Mouse (Mus musculus) v-Abl transformed pro-B cells (cell line): ENCODE measurements around the gene Tvp23a.

Experiments
- in situ Hi-C, 2 experiments: fragments of 400-800 bp; cut with MboI; formaldehyde crosslinking; loops; one replicate each; pipeline ENCODE4 v1.15.1; 2025; ENCODE audit not compliant: unreplicated experiment in 2 of 2

The Tvp23a gene

DNA sequence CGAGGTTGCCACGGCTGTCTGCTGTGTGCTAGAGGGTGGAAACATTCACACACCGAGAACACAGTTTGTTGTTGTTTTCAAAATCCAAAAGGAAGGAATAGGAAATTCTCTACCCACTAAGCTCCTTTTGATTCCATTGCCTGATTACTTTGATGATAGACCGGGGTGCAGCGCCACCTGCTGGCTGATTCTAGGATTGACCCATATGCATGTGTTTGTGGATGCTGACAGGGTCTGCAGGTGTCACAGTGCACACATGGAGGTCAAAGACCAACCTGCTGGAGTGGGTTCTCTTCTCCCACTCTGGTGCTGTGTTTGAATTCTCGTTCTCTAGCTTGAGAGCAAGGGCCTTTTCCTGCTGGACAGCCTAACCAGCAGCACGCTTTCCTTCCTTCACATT, 48.0 kb downstream of the Tvp23a start:
- in situ Hi-C loops = loop anchor here (5.0 to 25.0 kb wide), 4 partner anchors 118 to 1994 kb away; no protein-coding TSS in a partner anchor

DNA sequence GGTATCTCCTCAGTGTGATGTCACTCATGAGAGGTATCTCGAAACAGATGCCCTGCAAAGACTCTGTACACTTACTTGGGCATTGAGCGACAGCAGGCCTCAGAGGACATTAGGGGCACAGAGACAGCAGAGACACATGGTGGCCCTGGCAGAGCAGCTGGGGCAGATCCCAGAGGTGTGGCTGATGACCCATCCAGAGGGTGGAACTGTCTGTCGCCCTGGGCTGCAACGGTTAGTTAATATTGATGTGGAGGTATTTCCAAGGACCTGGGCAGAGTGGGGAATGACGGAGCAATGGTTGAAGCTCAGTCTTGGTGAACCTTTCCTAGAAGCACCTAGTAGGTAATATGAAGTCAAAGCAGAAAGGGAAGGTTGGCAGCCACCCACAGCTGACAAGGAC, 48.4 kb downstream of the Tvp23a start:
- in situ Hi-C loops = loop anchor here (5.0 to 25.0 kb wide), 4 partner anchors 119 to 1994 kb away; no protein-coding TSS in a partner anchor

DNA sequence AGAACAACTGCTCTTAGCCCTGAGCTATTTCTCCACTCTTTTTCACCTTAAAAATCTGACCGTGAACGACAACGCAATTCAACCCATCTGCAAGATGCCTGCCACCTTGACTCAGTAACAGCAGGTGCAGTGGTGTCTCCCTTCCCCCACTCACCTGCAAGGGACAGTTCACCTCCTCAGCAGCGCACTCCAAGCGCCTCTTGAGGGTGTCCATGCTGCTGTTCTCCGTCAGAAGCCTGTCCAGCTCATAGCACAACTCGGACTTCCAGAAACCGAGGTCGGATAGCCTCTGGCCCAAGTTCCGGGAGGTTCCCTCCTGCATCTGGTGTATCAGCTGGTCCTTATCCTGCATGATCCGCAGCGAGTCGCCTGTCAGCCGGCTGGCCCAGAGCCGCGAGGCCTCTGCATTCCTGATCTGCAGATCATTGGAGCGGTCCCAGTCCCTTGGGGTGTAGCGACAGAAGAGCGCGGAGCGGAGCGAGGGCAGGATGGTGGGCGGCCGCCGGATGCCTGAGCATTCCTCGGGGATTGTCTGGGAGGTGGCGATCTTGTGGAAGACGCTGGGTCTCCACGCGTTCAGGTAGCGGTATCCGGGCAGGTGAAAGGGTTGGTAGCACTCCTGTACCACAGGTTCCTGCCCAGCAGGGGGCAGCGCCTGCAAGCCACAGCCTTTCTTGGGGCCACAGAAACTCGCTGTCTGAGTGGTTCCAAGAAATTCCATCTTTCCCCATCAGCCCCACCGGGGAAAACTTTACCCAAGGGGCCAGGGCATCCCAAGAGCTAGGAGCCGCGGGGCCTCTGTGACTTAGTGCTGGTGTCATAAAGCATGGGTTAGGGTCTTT, 52.2 kb downstream of the Tvp23a start, which contains the start of gene Tekt5:
Gene Tekt5, minus strand, starts transcription at position 792 of the 842 bp plus-strand sequence.
- in situ Hi-C loops = loop anchor here (5.0 to 25.0 kb wide), 4 partner anchors 118 to 1990 kb away; no protein-coding TSS in a partner anchor

DNA sequence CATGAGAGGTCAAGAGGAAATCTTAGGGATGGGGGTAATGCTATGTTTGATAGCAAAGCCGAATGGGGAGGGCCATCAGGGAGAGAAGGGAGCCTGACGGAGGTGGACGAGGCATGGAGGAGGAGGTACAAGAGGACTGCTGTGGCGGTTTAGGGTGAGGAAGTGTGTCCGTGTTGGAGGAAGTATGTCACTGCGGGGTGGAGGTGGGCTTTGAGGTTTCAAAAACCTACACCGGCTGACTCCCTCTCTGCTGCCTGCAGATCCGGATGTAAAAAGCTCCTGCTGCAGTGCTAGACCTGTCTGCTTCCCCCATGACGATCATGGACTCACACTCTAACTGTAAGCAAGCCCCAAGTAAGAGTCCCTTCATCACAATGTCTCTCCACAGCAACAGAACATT, 54.6 kb downstream of the Tvp23a start:
- in situ Hi-C loops = loop anchor here (10.0 to 25.0 kb wide), 2 partner anchors 1980 to 1988 kb away; no protein-coding TSS in a partner anchor

DNA sequence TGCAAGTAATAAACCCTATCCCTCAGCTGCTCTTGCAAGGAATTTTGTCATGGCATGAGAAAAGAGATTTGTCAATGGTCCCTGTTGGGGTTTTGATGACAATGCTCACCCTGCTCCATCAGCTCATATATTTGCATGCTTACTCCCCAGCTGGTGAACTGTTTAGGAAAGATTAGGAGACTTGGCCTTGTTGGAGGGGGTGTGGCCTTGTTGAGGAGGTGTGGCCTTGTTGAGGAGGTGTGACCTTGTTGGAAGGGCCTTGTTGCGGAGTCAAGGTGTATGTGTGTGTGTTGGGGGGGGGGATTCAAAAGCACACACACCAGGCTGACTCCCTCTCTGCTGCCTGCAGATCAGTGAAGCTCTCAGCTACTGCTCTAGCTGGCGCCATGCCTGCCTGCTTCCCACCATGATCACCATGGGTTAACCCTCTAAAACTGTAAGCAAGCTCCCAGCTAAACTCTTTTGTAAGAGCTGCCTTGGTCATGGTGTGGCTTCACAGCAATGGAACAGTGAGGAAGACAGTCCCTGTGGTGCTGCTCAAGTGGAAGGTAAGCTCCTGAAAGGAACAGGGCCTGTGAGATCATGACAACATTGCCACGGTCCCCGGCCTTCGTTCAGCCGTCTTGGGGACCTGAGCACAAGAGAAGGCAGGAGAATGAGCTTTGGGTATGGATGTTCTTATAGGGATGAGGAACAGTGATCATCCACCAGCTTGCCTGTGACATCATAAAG, 58.4 kb downstream of the Tvp23a start:
- in situ Hi-C loops = loop anchor here (5.0 to 25.0 kb wide), 2 partner anchors 106 to 1976 kb away; no protein-coding TSS in a partner anchor

DNA sequence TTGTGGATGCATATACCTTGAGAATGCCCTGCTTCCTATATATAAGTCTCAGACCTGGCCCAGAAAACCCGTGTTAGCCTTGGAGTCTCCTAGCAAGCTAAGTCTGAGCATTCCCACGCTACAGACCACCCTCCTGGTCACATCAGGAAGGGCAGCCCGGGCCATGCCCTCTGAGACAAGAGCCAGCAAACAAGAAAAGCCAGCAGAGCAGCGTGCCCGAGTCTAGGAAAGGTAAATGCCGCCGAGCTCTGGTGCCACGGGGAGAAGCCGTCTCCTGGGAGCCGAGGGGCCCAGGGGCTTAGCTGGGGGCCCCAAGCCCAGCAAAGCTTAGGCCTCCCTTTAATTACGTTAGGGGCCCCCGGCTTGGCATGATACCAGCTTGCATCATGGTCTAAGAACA, 61.9 kb downstream of the Tvp23a start:
- in situ Hi-C loops = loop anchor here (5.0 to 25.0 kb wide), 2 partner anchors 103 to 1973 kb away; no protein-coding TSS in a partner anchor

DNA sequence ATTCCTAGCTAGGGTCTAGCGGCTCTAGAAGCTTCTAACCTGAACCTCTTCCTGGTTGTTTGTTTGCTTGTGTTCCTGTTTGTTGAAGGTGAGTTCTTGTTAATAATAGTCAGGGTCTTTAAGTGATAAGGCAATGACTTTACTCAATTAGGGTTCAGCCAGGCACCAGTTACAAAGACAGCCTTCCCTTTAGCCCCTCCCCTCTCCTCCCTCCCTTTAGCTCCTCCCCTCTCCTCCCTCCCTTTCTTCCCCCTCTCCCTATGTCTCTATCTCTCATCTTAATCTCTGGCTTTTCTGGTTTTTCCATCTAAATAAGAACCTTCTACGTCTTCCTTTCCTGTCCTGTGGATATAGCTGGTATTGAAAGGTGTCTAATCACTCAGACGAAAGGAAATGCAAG, 62.6 kb downstream of the Tvp23a start:
- in situ Hi-C loops = loop anchor here in 1 of 2 experiments (25.0 kb wide), 1 partner anchor 1972 kb away; no protein-coding TSS in a partner anchor

DNA sequence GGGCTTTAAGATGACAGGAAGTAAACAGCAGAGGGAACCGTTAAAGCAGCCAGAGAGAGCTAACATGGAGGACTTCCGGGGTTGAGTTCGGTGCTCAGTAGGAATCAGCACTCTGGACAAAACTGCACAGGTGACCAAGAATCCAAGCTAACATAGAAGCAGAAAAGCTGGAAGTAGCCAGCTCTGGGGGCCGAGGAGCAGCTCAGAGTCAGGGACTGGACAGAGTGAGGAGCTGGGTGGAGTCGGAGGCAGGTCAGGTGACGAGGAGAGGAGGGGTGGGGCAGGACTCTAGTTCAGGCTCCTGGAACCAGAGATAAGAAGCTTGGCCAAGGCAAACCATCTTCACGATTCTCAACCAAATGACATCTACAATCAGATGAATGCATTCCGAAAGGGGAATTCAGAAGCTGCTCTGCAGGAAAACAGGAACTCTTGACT, 63.1 kb downstream of the Tvp23a start:
- in situ Hi-C loops = loop anchor here in 1 of 2 experiments (25.0 kb wide), 1 partner anchor 1972 kb away; no protein-coding TSS in a partner anchor

DNA sequence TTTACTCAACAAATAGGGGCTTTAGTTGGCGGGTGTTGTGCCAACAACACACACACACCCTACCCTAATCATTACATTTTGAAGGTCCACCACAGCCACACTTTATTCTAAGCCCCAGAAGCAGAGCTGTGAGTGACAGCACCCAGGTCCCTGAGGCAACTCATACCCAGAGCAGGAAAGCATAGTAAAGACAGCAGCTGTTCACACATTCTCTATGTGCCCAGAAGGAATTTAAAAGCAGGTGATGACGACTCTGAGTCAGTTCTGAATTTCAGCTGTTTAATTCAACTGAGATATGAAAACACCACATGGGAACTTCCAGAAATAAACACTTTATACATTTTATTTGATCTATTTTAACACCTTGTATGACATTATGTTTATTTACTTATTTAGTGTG, 67.6 kb downstream of the Tvp23a start:
- in situ Hi-C loops = loop anchor here in 1 of 2 experiments (25.0 kb wide), 1 partner anchor 1967 kb away; no protein-coding TSS in a partner anchor

DNA sequence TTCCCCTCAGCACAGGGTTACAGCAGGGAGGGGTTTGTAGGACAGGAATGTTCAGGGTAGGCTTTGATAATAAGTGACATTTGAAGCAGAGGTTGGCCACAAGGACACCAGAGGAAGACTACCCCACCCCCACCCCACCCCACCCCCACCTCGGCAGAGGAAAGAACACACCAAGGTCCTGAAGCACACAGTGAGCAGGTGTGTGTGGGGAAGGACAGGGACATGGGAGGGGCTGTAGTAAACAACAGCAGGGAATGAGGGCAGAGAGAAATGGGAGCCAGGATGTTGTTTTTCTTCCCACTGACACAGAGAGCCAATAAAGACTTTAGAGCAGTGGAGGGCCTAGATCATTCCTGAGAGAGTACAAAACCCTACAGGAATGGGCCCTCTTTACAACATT, 69.9 kb downstream of the Tvp23a start:
- in situ Hi-C loops = loop anchor here in 1 of 2 experiments (25.0 kb wide), 1 partner anchor 1965 kb away; no protein-coding TSS in a partner anchor

DNA sequence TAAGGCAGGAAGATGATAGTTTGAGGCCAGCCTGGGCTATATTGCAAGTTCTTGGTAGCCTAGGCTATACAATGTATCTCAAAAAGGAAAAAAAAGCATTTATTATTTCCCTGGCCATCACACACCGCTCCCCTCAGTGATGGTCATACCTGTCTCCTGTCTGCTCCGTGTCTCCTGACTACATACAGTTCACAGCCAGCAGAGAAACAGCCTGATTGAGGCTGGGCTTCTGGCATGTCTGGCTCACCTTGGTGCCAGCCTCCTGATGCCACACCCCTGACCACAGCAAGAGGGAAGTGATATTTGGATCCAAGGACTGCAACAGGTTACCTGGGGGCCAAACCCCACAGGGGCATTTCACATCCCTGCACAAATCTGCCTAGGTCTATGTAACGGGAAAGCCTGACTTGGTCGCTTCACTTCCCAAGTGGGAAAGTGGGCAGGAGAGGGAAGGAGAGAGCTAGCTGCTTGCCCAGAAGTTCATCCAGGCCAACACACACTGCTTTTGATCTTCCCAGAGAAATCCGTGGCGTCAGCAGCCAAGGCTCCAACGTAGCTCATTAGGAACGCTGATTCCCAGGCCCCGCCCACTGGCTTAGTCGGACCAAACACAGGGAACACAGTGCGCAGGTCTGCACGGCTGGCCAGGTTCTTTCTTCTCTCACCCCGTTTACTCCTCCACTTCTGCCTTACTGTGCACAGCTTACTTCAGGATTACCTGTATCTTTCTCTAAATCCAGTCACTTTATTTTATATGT, 72.7 kb downstream of the Tvp23a start:
- in situ Hi-C loops = loop anchor here in 1 of 2 experiments (25.0 kb wide), 1 partner anchor 1962 kb away; no protein-coding TSS in a partner anchor

DNA sequence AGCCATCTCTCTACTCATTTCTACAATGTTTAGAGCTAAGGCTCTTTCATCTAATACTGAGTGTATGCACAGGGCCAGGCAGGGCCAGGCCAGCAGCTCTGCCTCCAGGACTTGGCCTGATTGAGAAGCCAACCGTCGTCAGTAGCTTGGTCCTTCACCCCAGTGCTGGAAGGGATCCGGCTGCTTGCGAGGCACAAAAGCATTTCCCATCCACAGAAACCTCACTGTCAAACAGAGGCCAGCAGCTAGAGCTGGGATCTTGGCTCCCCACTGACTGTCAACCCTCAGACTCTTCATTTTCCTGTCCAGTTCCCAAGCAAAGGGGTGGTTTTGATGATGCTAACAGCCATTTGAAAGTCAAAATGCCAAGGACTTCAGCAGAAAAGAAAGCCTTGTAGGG, 74.8 kb downstream of the Tvp23a start:
- in situ Hi-C loops = no loop called here
